Mouse (Mus musculus) lung, embryonic 14.5 days (tissue): ENCODE data around the gene Bbox1. TPM values are rescaled to one million over a fixed set of nuclear protein-coding genes. Genes with fewer than 3 reads are reported as not detected.
A peak's percentile ranks its signal among the peaks of the same experiment; 100 is the strongest.

Experiments
- ATAC-seq: fragments of 200-750 bp; cut with Nextera tagmentation; 2 replicates; pipeline ENCODE4 v1.8.0; 2017; ENCODE audit warnings: mild to moderate bottlenecking, moderate TSS enrichment, moderate library complexity; ENCODE audit not compliant: insufficient read depth
- DNase-seq: peaks from one replicate; pipeline ENCODE4 v3.0.0-alpha.2; 2015
- H3K27ac ChIP-seq: fragments of 300-500 bp; sonication (generic); 2 replicates; pipeline ENCODE4 v1.5.1; 2014; ENCODE audit warnings: low read depth, mild to moderate bottlenecking, moderate library complexity
- H3K27me3 ChIP-seq: fragments of 300-500 bp; sonication (generic); 2 replicates; pipeline ENCODE4 v1.6.1; 2014; ENCODE audit warnings: low read length, control low read depth; ENCODE audit not compliant: insufficient read depth
- H3K36me3 ChIP-seq: fragments of 300-500 bp; sonication (generic); 2 replicates; pipeline ENCODE4 v1.6.1; 2014; ENCODE audit warnings: control low read depth; ENCODE audit not compliant: insufficient read depth
- H3K4me1 ChIP-seq: fragments of 300-500 bp; sonication (generic); 2 replicates; pipeline ENCODE4 v1.6.1; 2014; ENCODE audit warnings: antibody characterized with exemption, control low read depth; ENCODE audit not compliant: insufficient read depth
- H3K4me2 ChIP-seq: fragments of 300-500 bp; sonication (generic); 2 replicates; pipeline ENCODE4 v1.6.1; 2014; ENCODE audit warnings: mild to moderate bottlenecking
- H3K4me3 ChIP-seq: fragments of 300-500 bp; sonication (generic); 2 replicates; pipeline ENCODE4 v1.5.1; 2014; ENCODE audit warnings: low read depth, low read length
- H3K9ac ChIP-seq: fragments of 300-500 bp; sonication (generic); 2 replicates; pipeline ENCODE4 v1.6.1; 2014
- H3K9me3 ChIP-seq: fragments of 300-500 bp; sonication (generic); 2 replicates; pipeline ENCODE4 v1.6.1; 2016; ENCODE audit warnings: low read depth, low read length, control low read depth
- CTCF ChIP-seq: IDR thresholded peaks from 2 replicates; pipeline ENCODE4 v1.5.1; 2016; ENCODE audit warnings: antibody characterized with exemption, low read depth
- WGBS: fragments of 180-500 bp; shearing (Covaris S2); extraction: QIAGEN DNeasy Blood & Tissue Kit; methylation state at CpG from one replicate; pipeline ENCODE4 v1.1.7; 2014; 5-methylcytosine and 5-hydroxymethylcytosine counted together
- polyA plus RNA-seq: library from polyadenylated mRNA; unstranded; fragments of >200 nt; fragmentation: Nextera tagmentation; extraction: Ambion mirVana; gene quantifications from 2 replicates; pipeline ENCODE4 v1.2.1, GENCODE M21; 2014

The Bbox1 gene
- polyA plus RNA-seq, 1 experiment from 2014 or later: 0.17 TPM

DNA sequence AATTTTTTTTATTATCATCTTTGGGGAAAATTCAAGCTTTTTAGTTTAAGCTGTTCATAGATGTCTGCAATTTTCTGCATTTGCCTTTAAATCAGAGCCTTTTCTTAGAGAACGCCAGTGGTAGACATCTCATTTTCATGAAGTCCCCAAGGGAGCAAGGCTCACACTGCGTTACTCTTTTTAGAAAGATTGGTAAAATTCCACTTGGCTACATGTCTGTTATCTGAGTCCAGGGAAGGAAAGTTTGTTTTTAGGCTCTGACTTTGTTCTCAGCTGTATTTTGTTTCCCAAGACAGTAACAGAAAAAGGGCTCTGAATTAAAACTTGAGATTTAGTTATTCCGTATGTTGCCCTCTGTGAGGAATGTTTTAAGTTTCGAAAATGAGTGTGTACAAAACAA lies 5.6 kb upstream of the Bbox1 start:
- ATAC-seq: no peak
- Histone ChIP-seq H3K9me3 (no peaks in the 10 kb centered on the region), H3K4me3 (no peak overlapping the region), H3K27ac (no peak overlapping the region), H3K4me2 (no peak overlapping the region), H3K4me1 (no peaks in the 10 kb centered on the region), H3K36me3 (no peaks in the 10 kb centered on the region), H3K27me3 (no peaks in the 10 kb centered on the region), H3K9ac (no peak overlapping the region)
- DNase-seq: no peak
- WGBS: 65% methylated on average over 4 of the region's 4 CpGs
- TF ChIP-seq CTCF: no peak

DNA sequence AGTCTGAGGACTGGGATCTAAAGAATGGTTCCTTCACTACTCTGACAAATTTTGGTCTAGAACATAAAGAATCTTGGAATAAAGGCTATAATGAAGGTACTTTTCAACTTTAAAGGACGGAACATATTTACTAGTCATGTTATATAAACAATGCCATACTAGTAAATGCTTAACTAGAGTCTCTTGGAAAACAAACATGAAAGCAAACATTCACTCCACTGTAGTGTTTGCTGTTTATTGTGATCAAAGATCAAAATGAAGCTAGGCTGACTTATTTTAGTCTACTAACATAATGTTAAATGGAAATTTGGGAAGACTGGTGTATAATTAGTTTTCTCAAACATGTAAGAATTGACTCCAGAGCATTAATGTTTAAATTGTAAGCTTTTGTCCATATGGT lies 4.9 kb upstream of the Bbox1 start:
- DNase-seq (no peak), ATAC-seq (no peak)
- no peaks in the 10 kb centered on the region for H3K27me3 ChIP-seq
- no peak for TF ChIP-seq CTCF
- H3K4me2 ChIP-seq: no peak overlapping the region
- no peaks in the 10 kb centered on the region for H3K9me3 ChIP-seq
- no peak overlapping the region for H3K9ac ChIP-seq
- no peaks in the 10 kb centered on the region for H3K36me3 ChIP-seq
- H3K4me1 ChIP-seq: no peaks in the 10 kb centered on the region
- WGBS: 72% methylated on average over 1 of the region's 1 CpGs
- no peak overlapping the region for H3K4me3 ChIP-seq
- no peak overlapping the region for H3K27ac ChIP-seq

DNA sequence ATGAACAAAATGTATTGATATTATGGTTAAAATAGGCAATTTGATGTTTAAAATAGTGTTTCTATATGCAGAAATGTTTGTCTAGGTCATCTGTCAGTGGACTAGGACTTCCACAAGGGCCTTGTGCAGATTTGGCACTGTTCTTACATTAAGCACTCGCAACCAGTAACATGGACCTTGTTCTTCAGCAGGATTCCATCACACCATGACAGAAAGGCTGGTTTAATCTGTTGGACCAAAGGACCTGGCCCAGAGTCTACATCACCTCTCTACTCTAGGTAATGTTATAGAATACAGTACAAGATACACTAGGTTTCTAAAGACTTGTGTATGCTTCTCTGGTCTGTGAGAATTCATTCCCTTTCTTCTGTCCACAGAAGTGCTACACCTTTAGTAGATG lies 4.4 kb upstream of the Bbox1 start:
- no peaks in the 10 kb centered on the region for H3K9me3 ChIP-seq
- DNase-seq (no peak), ATAC-seq (no peak)
- 83% methylated on average over 1 of the region's 1 CpGs for WGBS
- H3K4me2 ChIP-seq: no peak overlapping the region
- H3K27me3 ChIP-seq: no peaks in the 10 kb centered on the region
- H3K36me3 ChIP-seq: no peaks in the 10 kb centered on the region
- no peak overlapping the region for H3K9ac ChIP-seq
- H3K27ac ChIP-seq: no peak overlapping the region
- TF ChIP-seq CTCF: no peak
- no peak overlapping the region for H3K4me3 ChIP-seq
- H3K4me1 ChIP-seq: no peaks in the 10 kb centered on the region

DNA sequence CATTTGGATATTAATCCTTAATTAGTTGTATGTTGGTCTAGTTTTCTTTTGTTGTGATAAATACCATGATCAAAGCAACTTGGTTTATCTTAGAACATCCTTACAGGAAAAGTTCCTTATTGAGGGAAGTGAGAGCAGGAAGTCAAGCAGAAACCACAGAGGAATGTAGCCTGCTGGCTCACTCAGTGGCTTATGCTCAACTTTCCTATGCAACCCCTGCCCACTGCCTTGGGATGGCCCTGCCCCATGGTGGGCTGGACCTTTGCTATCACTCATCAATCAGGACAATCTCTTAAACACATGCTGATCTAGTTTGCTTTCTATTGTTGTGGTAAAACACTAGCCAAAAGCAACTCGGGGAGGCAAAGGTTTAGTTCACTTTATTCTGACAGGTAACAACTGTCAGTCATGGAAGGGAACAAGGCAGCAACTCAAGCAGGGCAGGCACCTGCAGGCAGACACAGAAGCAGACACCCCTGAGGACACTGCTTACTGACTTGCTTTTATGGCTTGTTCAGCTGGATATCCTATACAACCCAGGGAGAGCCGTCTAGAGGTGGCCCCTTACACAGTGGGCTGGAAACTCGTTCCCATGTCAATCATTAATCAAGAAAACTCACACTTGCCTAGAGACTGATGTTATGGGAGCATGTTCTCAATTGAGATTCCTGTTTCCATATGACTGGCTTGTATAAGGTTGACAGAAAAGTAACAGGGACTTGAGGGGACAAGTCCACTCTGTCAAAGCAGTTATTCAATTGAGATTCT lies 1.9 kb upstream of the Bbox1 start:
- no peak for TF ChIP-seq CTCF
- Histone ChIP-seq H3K4me1 (no peaks in the 10 kb centered on the region), H3K4me2 (no peak overlapping the region), H3K27ac (no peak overlapping the region), H3K9me3 (no peaks in the 10 kb centered on the region), H3K36me3 (no peaks in the 10 kb centered on the region), H3K27me3 (no peaks in the 10 kb centered on the region), H3K4me3 (no peak overlapping the region), H3K9ac (no peak overlapping the region)
- ATAC-seq (peak; percentile 66; the same call in 1 of the 2 replicates), DNase-seq (no peak)
- 36% methylated on average over 3 of the region's 3 CpGs for WGBS

DNA sequence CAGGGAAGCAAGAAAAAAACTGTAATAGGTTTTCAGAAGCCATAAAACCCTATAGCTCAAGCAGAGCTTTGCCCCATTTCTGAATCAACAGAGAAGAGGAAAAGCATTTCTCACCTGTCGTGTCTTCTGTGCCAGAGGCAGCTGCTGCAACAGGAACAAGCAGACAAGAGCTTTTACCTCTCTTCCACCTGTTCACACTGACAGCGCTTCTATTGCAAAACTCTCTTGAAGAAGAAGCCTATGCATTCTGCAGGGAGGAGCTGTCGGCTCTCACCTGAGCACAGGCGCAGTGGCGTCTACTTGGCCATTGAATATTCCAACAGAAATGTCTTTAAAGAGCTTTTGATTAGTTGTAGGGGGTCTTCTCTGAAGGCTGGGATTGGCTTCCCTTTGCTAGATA lies 286 bp downstream of the Bbox1 start:
- Histone ChIP-seq H3K4me3 (no peak overlapping the region), H3K9ac (no peak overlapping the region), H3K9me3 (no peaks in the 10 kb centered on the region), H3K27me3 (no peaks in the 10 kb centered on the region), H3K27ac (no peak overlapping the region), H3K36me3 (no peaks in the 10 kb centered on the region), H3K4me1 (no peaks in the 10 kb centered on the region), H3K4me2 (no peak overlapping the region)
- 86% methylated on average over 5 of the region's 5 CpGs for WGBS
- DNase-seq (no peak), ATAC-seq (no peak)
- TF ChIP-seq CTCF: no peak

DNA sequence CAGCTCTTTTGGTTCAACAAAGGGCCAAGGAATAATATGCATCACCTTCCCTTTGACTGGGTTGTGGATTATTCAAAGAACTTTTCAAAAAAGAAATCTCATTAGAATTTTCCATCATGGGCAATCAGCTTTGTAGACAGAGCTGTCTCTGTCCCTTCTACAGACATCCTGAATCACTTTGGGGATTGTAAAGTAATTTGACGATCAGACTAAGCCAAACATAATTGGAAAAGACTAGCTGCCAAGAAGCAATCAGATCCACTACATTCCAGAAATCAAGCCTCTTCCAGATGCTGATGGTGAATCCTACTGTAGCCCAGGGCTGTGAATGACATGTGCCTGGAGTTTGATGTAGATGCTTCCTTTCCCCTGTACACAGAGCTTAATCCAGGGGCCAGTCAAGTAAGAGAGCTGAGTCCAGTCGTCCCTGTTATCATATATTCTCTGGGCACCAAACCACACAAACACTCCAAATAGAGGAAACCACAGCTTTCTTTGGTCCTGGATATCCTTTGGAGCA lies 995 bp downstream of the Bbox1 start:
- Histone ChIP-seq H3K4me2 (no peak overlapping the region), H3K4me1 (no peaks in the 10 kb centered on the region), H3K27ac (no peak overlapping the region), H3K9ac (no peak overlapping the region), H3K27me3 (no peaks in the 10 kb centered on the region), H3K36me3 (no peaks in the 10 kb centered on the region), H3K9me3 (no peaks in the 10 kb centered on the region), H3K4me3 (no peak overlapping the region)
- ATAC-seq (no peak), DNase-seq (no peak)
- WGBS: 61% methylated on average over 2 of the region's 2 CpGs
- TF ChIP-seq CTCF: no peak

DNA sequence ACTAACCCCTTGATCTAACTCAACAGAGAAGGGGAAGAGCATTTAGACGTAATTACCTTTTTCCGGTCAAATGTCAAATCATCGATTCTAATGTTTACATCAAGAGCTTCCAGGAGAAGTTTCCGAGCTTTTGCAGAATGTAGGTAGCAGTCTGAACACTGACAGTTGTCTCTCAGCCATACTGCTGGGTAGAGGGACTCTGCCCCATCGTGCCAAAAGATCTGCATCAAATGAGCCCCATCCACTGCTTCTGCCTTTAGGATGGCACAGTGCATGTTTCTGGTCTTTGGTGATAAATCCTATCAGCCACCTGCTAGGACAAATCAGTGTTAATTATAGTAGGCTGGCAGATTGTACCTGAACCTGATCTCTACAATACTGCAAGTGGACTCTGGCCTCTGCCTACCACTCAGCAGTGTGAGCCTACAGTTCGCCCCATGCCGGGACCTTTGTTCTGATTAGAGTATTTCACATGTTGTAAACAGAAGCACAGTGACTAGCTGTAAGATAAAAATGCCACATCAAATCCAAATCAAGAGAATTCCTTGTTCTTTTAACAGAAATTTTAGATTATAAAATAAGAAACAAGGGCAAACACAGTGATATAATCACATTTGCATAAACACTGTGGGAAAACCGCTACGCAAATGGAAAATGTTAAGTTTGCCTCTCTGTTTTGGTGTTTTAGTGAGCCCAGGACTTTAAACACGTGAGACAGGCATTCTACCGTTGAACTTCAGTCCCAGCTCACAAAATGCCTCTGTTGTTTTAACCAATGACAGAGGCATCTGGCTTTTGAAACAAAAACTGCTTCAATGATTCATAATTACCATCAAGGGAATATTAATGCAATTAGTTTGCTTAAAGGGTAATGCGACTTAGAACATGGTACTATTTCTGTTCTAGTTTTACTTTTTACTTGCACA lies 8.7 kb downstream of the Bbox1 start:
- no peaks in the 10 kb centered on the region for H3K4me1 ChIP-seq
- no peak for TF ChIP-seq CTCF
- H3K4me3 ChIP-seq: no peak overlapping the region
- no peak overlapping the region for H3K4me2 ChIP-seq
- H3K36me3 ChIP-seq: no peaks in the 10 kb centered on the region
- no peaks in the 10 kb centered on the region for H3K9me3 ChIP-seq
- no peak for DNase-seq
- no peak overlapping the region for H3K27ac ChIP-seq
- WGBS: 64% methylated on average over 12 of the region's 12 CpGs
- no peaks in the 10 kb centered on the region for H3K27me3 ChIP-seq
- no peak overlapping the region for H3K9ac ChIP-seq
- no peak for ATAC-seq
